Mouse (Mus musculus) Patski (cell line): ENCODE data around the gene Mns1. TPM values are rescaled to one million over a fixed set of nuclear protein-coding genes. Genes with fewer than 3 reads are reported as not detected.
"Not testable (repeated sequence)": the region's sequence is repeated elsewhere in the genome, so short reads cannot be mapped to it uniquely, and the experiment has no call there.

Experiments used
- ATAC-seq: fragments of 100-300 bp; one replicate; pipeline ENCODE4 v1.8.0; 2021
- CTCF ChIA-PET: fragments of 350-600 bp; sonication (Branson Sonifier 250); formaldehyde crosslinking; loops from one replicate; lab custom pipeline; 2022; ENCODE audit warnings: inconsistent platforms; lab: Charles Lee
- POLR2A ChIA-PET: fragments of 350-600 bp; sonication (Branson Sonifier 250); formaldehyde crosslinking; loops from one replicate; lab custom pipeline; 2022; ENCODE audit warnings: antibody characterized with exemption, inconsistent platforms; lab: Charles Lee
- DNase-seq: peaks from one replicate; pipeline ENCODE4 v3.0.0-alpha.2; 2011; ENCODE audit warnings: low read depth, low spot score
- H3K27me3 ChIP-seq: fragments of 371-371 bp; one replicate; pipeline ENCODE4 v1.5.1; 2021
- CTCF ChIP-seq: fragments of 100-300 bp; IDR thresholded peaks from one replicate; pipeline ENCODE4 v1.5.1; 2021
- in situ Hi-C: fragments of 300-500 bp; cut with MboI; formaldehyde crosslinking; loops from 3 replicates; pipeline ENCODE4 v1.11.1; 2018; ENCODE audit warnings: low pct_unique_long_range_greater_than_20kb, mixed read lengths
- polyA plus RNA-seq: library from polyadenylated mRNA; unstranded; gene quantifications from one replicate; pipeline ENCODE4 v1.2.3, GENCODE M21; 2021

Mns1 gene
- polyA plus RNA-seq, 1 experiment from 2014 or later, result 5.5 TPM

DNA sequence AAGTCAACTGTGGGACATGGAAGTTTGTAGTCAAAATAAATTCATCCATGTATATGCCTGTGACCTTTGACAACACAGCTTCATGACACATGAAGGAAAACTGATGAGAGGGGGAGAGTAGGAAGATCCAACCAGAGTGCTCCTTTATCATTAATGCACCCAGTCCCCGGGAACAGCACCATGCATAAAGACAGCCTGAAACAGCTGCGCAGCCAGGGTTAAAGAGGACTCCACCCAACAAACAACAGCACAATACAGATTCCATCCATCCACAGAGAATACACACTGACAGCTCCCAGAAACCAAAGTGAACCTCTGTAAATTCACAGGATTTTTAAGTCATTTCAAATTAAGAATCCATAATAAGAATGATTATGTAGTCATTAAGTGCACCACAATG, 12.0 kb downstream of the Mns1 start:
- H3K27me3 ChIP-seq, result no peaks in the 10 kb centered on the region
- TF ChIP-seq CTCF, result no peak
- ChIA-PET POLR2A (no interaction called here), CTCF (interaction anchor here (1.1 to 5.2 kb wide), 3 partner anchors 8 to 19 kb away, joined by 3 to 36 read pairs (median 5); no protein-coding TSS in a partner anchor)
- in situ Hi-C loops, result no loop called here
- ATAC-seq (no peak), DNase-seq (no peak)

DNA sequence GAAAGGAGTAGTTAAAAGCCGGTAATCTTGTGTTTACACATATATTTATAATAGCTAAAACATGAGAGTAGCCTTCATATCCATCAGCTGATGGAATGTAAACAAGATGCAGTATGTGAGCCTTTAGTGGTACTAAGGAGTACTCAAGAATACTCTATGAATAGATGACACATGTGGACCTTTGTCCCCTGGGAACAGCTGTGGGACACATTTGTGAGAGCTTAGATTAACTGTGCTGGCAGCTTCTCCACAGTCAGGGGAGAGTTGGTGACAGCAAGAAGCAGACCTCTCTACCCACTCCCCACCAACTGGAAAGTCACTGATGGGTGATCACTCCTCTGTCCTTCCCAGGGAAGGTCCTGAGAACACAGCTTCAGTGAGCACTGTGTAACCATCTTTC, 12.6 kb downstream of the Mns1 start:
- no peak for ATAC-seq
- CTCF ChIA-PET, result interaction anchor here (1.1 kb wide), 1 partner anchor 18 kb away, joined by 3 read pairs; no protein-coding TSS in a partner anchor
- no peak for DNase-seq
- TF ChIP-seq CTCF, result no peak
- H3K27me3 ChIP-seq, result no peaks in the 10 kb centered on the region
- in situ Hi-C loops, result no loop called here
- POLR2A ChIA-PET, result no interaction called here

DNA sequence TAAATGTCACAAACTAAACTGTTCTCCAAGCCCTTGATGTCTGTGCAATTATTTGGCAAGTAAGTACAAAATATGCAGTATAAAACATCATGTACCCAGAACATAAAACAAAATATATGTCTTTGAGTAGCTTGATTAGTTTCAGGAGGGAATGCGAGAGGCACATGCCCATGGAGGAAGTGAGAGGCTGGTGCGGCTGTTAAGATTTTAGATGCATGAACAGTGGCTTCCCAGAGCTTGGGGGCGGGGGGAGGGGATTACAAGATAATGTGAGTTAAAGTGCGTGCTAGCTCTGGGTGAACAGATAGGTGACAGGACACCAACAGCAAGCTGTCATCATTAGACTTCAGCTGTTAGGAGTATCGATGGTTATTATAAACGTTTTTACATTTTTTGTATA, 13.3 kb downstream of the Mns1 start:
- CTCF ChIA-PET, result interaction anchor here (1.1 kb wide), 1 partner anchor 18 kb away, joined by 3 read pairs; no protein-coding TSS in a partner anchor
- TF ChIP-seq CTCF, result no peak
- no peak for ATAC-seq
- DNase-seq, result no peak
- POLR2A ChIA-PET, result no interaction called here
- in situ Hi-C loops, result no loop called here
- H3K27me3 ChIP-seq, result no peaks in the 10 kb centered on the region

DNA sequence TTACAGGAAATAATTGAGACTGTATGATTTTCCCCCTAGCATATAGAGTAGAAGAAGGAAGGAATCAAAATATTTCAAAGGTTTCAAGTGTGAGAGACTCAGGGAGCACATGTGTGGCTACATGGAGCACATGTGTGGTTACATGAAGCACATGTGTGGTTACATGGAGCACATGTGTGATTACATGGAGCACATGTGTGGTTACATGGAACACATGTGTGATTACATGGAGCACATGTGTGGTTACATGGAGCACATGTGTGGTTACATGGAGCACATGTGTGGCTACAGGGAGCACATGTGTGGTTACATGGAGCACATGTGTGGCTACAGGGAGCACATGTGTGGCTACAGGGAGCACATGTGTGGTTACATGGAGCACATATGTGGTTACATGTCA, 16.5 kb downstream of the Mns1 start:
- POLR2A ChIA-PET, CTCF ChIA-PET: not testable (repeated sequence)

DNA sequence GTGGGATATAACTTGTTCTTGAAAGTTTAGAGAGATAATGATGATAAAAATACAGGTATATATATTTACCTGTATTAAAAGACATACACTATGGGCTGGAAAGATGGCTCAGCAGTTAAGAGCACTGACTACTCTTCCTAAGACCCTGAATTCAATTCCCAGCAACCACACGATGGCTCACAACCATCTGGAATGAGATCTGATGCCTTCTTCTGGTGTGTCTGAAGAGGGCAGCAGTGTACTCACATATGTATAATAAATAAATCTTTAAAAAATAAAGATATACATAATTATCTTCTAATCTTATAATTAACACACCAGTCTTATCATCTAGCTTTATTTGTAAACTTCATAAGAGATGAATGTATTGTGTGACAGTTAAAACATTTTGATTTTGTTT, 18.6 kb downstream of the Mns1 start:
- H3K27me3 ChIP-seq, result no peaks in the 10 kb centered on the region
- ChIA-PET POLR2A (no interaction called here), CTCF (interaction anchor here (1.1 to 4.1 kb wide), 2 partner anchors 9 to 11 kb away, joined by 4 to 36 read pairs; no protein-coding TSS in a partner anchor)
- no peak for ATAC-seq
- in situ Hi-C loops, result no loop called here
- TF ChIP-seq CTCF, result no peak
- DNase-seq, result no peak

More for the DNA sequence above, 16.5 kb downstream of the Mns1 start:
- in situ Hi-C loops, ATAC-seq, H3K27me3 ChIP-seq, DNase-seq: not testable (repeated sequence)

DNA sequence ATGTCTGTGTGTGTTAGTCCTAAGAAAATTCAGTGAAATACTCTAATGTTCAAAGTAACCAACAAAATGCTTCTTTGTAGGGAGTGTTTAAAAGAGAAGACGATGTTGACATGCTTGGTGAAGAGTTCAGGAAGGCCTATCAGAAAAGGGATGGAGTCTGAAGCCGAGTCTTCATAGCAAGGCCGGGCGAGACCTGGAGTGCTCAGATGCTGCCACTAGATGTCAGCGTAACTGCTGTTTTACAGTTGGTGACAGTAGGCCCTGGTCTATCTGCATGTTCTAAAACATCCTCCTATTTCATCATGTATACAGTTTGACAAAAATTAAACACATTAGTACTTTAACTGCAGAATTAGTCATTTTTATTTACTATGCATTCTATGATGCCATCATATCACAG, 20.4 kb downstream of the Mns1 start:
- in situ Hi-C loops, result no loop called here
- no peaks in the 10 kb centered on the region for H3K27me3 ChIP-seq
- ATAC-seq (no peak), DNase-seq (no peak)
- ChIA-PET POLR2A (no interaction called here), CTCF (interaction anchor here (0.8 to 4.1 kb wide), 5 partner anchors 9 to 148 kb away, joined by 3 to 36 read pairs (median 3); no protein-coding TSS in a partner anchor)
- peak; percentile 87 for TF ChIP-seq CTCF

GRCm38 (mm10) chr9:72459703-72460102, 21.9 kb downstream of the Mns1 start:
- H3K27me3 ChIP-seq, result no peaks in the 10 kb centered on the region
- ChIA-PET CTCF (interaction anchor here (4.1 kb wide), 1 partner anchor 12 kb away, joined by 36 read pairs; no protein-coding TSS in a partner anchor), POLR2A (no interaction called here)
- no peak for ATAC-seq
- TF ChIP-seq CTCF, result no peak
- no peak for DNase-seq
- in situ Hi-C loops, result loop anchor here (5.0 to 10.0 kb wide), 2 partner anchors 133 to 215 kb away; no protein-coding TSS in a partner anchor

DNA sequence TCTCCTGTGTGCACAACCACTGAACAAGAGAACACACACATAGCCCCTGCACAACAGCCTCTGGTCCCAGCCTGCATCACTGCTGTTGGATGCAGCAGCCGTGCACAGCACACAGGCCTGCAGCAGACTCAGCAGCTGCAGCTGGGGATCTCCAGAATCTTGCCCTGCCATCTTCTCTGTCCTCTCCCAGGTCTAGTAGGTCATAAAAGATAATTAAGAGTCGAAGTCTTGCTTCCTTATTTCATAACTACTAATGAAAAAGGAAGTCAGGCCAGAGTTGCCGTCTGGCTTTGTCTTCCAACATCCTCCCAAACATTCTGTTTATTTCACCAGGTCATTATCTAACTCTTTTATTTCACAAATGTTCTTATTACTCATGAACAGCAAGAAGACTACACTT, 23.0 kb downstream of the Mns1 start:
- H3K27me3 ChIP-seq, result no peaks in the 10 kb centered on the region
- no peak for TF ChIP-seq CTCF
- no peak for ATAC-seq
- no peak for DNase-seq
- CTCF ChIA-PET, result no interaction called here
- POLR2A ChIA-PET, result no interaction called here
- in situ Hi-C loops, result loop anchor here (5.0 to 10.0 kb wide), 2 partner anchors 132 to 214 kb away; no protein-coding TSS in a partner anchor

- no peak for TF ChIP-seq CTCF
- ChIA-PET POLR2A (no interaction called here), CTCF (no interaction called here)
- in situ Hi-C loops, result loop anchor here (5.0 to 10.0 kb wide), 2 partner anchors 130 to 212 kb away; no protein-coding TSS in a partner anchor
- H3K27me3 ChIP-seq, result no peaks in the 10 kb centered on the region
- DNase-seq (no peak), ATAC-seq (no peak)
These were observed 24.6 kb downstream of the Mns1 start for GRCm38 (mm10) chr9:72462427-72462826.

DNA sequence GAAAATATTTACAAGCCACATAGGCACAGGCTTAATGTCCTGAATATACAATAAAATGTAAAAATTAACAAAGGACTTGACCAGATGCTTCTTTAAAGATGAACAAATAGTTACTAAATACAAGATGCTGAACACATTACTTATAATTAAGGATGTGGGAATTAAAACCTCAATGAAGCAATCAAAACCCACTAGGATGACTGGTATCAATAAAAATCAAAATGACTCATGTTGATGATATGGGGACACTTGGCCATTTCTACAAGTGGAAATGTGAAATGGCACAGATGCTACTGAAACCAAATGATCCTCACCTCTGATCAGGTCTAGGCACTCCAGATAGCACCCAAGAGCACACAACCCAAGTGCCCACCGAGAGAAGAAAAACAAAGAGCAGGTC, 27.0 kb downstream of the Mns1 start:
- TF ChIP-seq CTCF, result no peak
- POLR2A ChIA-PET, result no interaction called here
- CTCF ChIA-PET, result no interaction called here
- ATAC-seq, result no peak
- in situ Hi-C loops, result loop anchor here (5.0 to 10.0 kb wide), 2 partner anchors 127 to 210 kb away; no protein-coding TSS in a partner anchor
- H3K27me3 ChIP-seq, result no peaks in the 10 kb centered on the region
- DNase-seq, result no peak

DNA sequence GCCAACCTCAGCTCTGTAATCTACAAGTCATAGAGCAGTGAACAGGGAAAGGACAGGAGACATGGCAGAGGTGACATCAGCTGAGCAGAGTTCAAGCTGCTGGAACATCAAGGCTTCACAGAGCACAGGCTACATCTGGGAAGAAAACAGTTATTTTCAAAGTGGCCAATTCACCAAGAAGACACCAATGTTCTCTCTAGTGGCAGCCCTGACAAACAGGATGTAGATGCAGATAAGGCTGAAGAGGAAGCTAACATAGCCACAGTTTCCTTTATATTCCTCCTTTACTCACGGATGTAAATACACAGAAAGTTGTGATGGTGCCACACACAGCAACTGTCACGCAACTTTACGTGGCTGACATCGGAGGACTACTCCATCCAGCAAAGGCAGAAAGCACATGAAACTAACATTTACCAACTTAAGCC, 28.0 kb downstream of the Mns1 start:
- H3K27me3 ChIP-seq, result no peaks in the 10 kb centered on the region
- CTCF ChIA-PET, result no interaction called here
- in situ Hi-C loops, result loop anchor here (10.0 kb wide), 1 partner anchor 209 kb away; no protein-coding TSS in a partner anchor
- TF ChIP-seq CTCF, result no peak
- ATAC-seq, result no peak
- POLR2A ChIA-PET, result no interaction called here
- DNase-seq, result no peak
